Mouse (Mus musculus): ENCODE data around the gene Sfxn3. TPM values are rescaled to one million over a fixed set of nuclear protein-coding genes. Genes with fewer than 3 reads are reported as not detected.

Sfxn3 gene
- polyA plus RNA-seq, 1 experiment: 43.4 TPM

GRCm38 (mm10) chr19:45010646-45011045 lies 36.7 kb upstream of the Sfxn3 start:
- TF ChIP-seq MYOD1 (IDR thresholded peaks at IDR 0.05; ENCODE audit: control insufficient read depth in 1 of 3, insufficient read length in 2 of 3, low read depth in 2 of 3): peak in 1 of 3 experiments; percentile 17
- no peak for TF ChIP-seq POLR2AphosphoS2 (IDR thresholded peaks at IDR 0.05; ENCODE audit: insufficient read length, low read depth)
- Histone ChIP-seq H3K4me2 (ENCODE audit: low read depth) (peak overlapping the region; percentile 34), H3K27me3 (ENCODE audit: control insufficient read depth, insufficient read depth, insufficient read length) (no peaks in the 10 kb centered on the region), H3K36me3 (ENCODE audit: control insufficient read depth, insufficient read depth) (no peaks in the 10 kb centered on the region), H3K79me2 (ENCODE audit: control insufficient read depth, insufficient read depth) (peaks cover 18% of the 10 kb centered on the region), H3ac (ENCODE audit: control insufficient read depth, insufficient read length) (no peak overlapping the region), H3K4me3 (no peak overlapping the region)

DNA sequence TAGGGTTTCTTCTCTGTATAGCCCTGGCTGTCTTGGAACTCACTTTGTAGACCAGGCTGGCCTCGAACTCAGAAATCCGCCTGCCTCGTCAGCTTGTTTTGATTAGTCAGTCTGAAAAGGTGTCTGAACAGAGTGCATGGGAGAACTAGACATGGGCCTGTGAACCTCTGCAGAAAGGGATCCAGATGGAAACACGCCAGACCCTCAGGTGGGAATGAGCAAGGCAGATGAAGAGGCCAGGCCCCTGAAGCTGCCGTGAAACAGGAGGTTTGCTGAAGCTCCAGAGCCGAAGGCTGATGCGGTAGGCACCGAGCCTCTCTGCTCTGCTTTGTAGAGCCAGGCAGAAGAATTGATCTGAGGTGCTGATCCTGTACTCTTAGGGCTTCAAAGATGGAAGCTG lies 35.1 kb upstream of the Sfxn3 start:
- Histone ChIP-seq H3ac (ENCODE audit: control insufficient read depth, insufficient read length) (no peak overlapping the region), H3K79me2 (ENCODE audit: control insufficient read depth, insufficient read depth) (peaks cover 16% of the 10 kb centered on the region), H3K4me3 (no peak overlapping the region), H3K4me2 (ENCODE audit: low read depth) (no peak overlapping the region), H3K36me3 (ENCODE audit: control insufficient read depth, insufficient read depth) (no peaks in the 10 kb centered on the region), H3K27me3 (ENCODE audit: control insufficient read depth, insufficient read depth, insufficient read length) (no peaks in the 10 kb centered on the region)
- TF ChIP-seq REST (IDR thresholded peaks at IDR 0.05; ENCODE audit: insufficient read depth, insufficient read length) (no peak), USF1 (IDR thresholded peaks at IDR 0.05; ENCODE audit: low read depth) (no peak), POLR2AphosphoS2 (IDR thresholded peaks at IDR 0.05; ENCODE audit: insufficient read length, low read depth) (no peak), E2F4 (IDR thresholded peaks at IDR 0.05; ENCODE audit: insufficient read depth) (no peak), SRF (IDR thresholded peaks at IDR 0.05; ENCODE audit: control insufficient read depth, insufficient read length, low read depth) (no peak), MAX (IDR thresholded peaks at IDR 0.05; ENCODE audit: low read depth) (no peak), MYOG (IDR thresholded peaks at IDR 0.05; ENCODE audit: control insufficient read depth in 1 of 3, insufficient read depth in 1 of 3, insufficient read length in 2 of 3, low read depth in 2 of 3) (no peak), MYOD1 (IDR thresholded peaks at IDR 0.05; ENCODE audit: control insufficient read depth in 1 of 3, insufficient read length in 2 of 3, low read depth in 2 of 3) (no peak), POLR2A (IDR thresholded peaks at IDR 0.05; ENCODE audit: insufficient read length, low read depth) (no peak), TCF12 (IDR thresholded peaks at IDR 0.05; ENCODE audit: insufficient read depth, poor library complexity, severe bottlenecking) (no peak), CEBPB (IDR thresholded peaks at IDR 0.05; ENCODE audit: insufficient read depth, poor library complexity, severe bottlenecking) (no peak), TCF3 (IDR thresholded peaks at IDR 0.05; ENCODE audit: insufficient read length, low read depth) (no peak)

DNA sequence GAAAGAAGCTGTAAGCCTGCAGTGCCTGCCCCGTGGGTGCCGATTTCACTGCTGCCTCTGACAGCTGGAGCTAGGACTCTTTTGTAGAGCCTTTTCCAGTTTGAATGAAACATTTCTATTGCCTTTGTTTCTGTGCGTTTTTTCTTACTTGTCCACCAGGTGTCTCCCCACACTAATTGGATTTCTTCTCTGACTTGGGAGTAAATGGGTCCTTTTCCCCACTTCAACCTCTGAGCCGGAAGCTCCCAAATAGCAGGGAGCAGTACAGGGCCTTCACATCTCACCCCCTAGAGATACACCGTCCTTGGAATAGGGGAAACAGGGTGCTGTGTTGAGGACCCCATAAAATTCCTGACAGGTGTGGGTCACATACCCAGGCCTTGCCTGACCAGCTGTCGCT lies 34.7 kb upstream of the Sfxn3 start:
- no peak overlapping the region for H3K4me3 ChIP-seq
- no peak overlapping the region for H3ac ChIP-seq (ENCODE audit: control insufficient read depth, insufficient read length)
- peaks cover 12% of the 10 kb centered on the region for H3K79me2 ChIP-seq (ENCODE audit: control insufficient read depth, insufficient read depth)
- TF ChIP-seq E2F4 (IDR thresholded peaks at IDR 0.05; ENCODE audit: insufficient read depth) (no peak), CEBPB (IDR thresholded peaks at IDR 0.05; ENCODE audit: insufficient read depth, poor library complexity, severe bottlenecking) (no peak), POLR2A (IDR thresholded peaks at IDR 0.05; ENCODE audit: insufficient read length, low read depth) (no peak), TCF12 (IDR thresholded peaks at IDR 0.05; ENCODE audit: insufficient read depth, poor library complexity, severe bottlenecking) (no peak), MYOD1 (IDR thresholded peaks at IDR 0.05; ENCODE audit: control insufficient read depth in 1 of 3, insufficient read length in 2 of 3, low read depth in 2 of 3) (no peak), REST (IDR thresholded peaks at IDR 0.05; ENCODE audit: insufficient read depth, insufficient read length) (no peak), SRF (IDR thresholded peaks at IDR 0.05; ENCODE audit: control insufficient read depth, insufficient read length, low read depth) (no peak), USF1 (IDR thresholded peaks at IDR 0.05; ENCODE audit: low read depth) (no peak), MAX (IDR thresholded peaks at IDR 0.05; ENCODE audit: low read depth) (no peak), TCF3 (IDR thresholded peaks at IDR 0.05; ENCODE audit: insufficient read length, low read depth) (no peak), MYOG (IDR thresholded peaks at IDR 0.05; ENCODE audit: control insufficient read depth in 1 of 3, insufficient read depth in 1 of 3, insufficient read length in 2 of 3, low read depth in 2 of 3) (no peak), POLR2AphosphoS2 (IDR thresholded peaks at IDR 0.05; ENCODE audit: insufficient read length, low read depth) (no peak)
- no peaks in the 10 kb centered on the region for H3K36me3 ChIP-seq (ENCODE audit: control insufficient read depth, insufficient read depth)
- H3K27me3 ChIP-seq (ENCODE audit: control insufficient read depth, insufficient read depth, insufficient read length): no peaks in the 10 kb centered on the region
- H3K4me2 ChIP-seq (ENCODE audit: low read depth): no peak overlapping the region

DNA sequence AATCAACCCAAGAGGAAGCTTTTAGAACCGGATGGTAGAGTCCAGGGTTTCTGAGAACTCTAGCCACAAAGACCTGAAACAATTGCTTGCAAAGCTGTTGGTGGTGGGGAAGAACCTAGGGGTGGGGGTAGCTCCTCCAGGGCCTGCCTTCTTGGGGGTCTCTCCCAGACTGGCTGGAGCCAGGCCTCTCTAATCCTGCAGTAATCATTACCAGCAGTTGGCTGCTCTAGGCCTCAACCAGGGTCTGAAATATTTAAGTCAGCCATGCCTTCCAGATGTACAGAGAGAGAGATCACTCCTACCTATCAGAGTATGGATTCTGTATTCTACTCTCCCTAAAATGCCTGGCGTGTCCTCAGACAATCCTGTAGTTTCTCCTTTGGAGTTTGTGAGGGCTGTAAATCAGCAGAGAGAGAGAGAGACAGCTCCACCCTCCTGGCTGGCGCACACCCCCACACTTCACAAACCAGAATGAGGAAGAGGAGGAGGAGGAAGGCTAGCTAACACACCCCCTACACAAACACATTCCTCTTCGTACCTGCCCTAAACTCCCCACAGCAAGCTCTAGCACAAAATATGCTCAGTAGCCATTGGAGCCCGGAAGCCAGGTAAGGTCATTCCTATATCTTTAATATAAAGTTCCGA lies 33.6 kb upstream of the Sfxn3 start:
- TF ChIP-seq E2F4 (IDR thresholded peaks at IDR 0.05; ENCODE audit: insufficient read depth) (no peak), SRF (IDR thresholded peaks at IDR 0.05; ENCODE audit: control insufficient read depth, insufficient read length, low read depth) (no peak), POLR2AphosphoS2 (IDR thresholded peaks at IDR 0.05; ENCODE audit: insufficient read length, low read depth) (no peak), MYOD1 (IDR thresholded peaks at IDR 0.05; ENCODE audit: control insufficient read depth in 1 of 3, insufficient read length in 2 of 3, low read depth in 2 of 3) (no peak), MYOG (IDR thresholded peaks at IDR 0.05; ENCODE audit: control insufficient read depth in 1 of 3, insufficient read depth in 1 of 3, insufficient read length in 2 of 3, low read depth in 2 of 3) (no peak), TCF3 (IDR thresholded peaks at IDR 0.05; ENCODE audit: insufficient read length, low read depth) (no peak), POLR2A (IDR thresholded peaks at IDR 0.05; ENCODE audit: insufficient read length, low read depth) (no peak), USF1 (IDR thresholded peaks at IDR 0.05; ENCODE audit: low read depth) (no peak)
- no peak overlapping the region for H3K4me2 ChIP-seq (ENCODE audit: low read depth)
- H3K79me2 ChIP-seq (ENCODE audit: control insufficient read depth, insufficient read depth): peaks cover 14% of the 10 kb centered on the region
- H3ac ChIP-seq (ENCODE audit: control insufficient read depth, insufficient read length): no peak overlapping the region
- no peaks in the 10 kb centered on the region for H3K36me3 ChIP-seq (ENCODE audit: control insufficient read depth, insufficient read depth)
- H3K4me3 ChIP-seq: no peak overlapping the region
- no peaks in the 10 kb centered on the region for H3K27me3 ChIP-seq (ENCODE audit: control insufficient read depth, insufficient read depth, insufficient read length)

- no peaks in the 10 kb centered on the region for H3K36me3 ChIP-seq (ENCODE audit: control insufficient read depth, insufficient read depth)
- peak within 1 kb of the TSS; percentile 87 for H3K4me3 ChIP-seq
- H3K79me2 ChIP-seq (ENCODE audit: control insufficient read depth, insufficient read depth): peaks cover 22% of the 10 kb centered on the region
- no peaks in the 10 kb centered on the region for H3K27me3 ChIP-seq (ENCODE audit: control insufficient read depth, insufficient read depth, insufficient read length)
- peak; percentile 55 for TF ChIP-seq USF1 (IDR thresholded peaks at IDR 0.05; ENCODE audit: low read depth)
- no peak for TF ChIP-seq SRF (IDR thresholded peaks at IDR 0.05; ENCODE audit: control insufficient read depth, insufficient read length, low read depth)
- H3ac ChIP-seq (ENCODE audit: control insufficient read depth, insufficient read length): peak within 1 kb of the TSS; percentile 44
- peak within 1 kb of the TSS; percentile 88 for H3K4me2 ChIP-seq (ENCODE audit: low read depth)
These were observed 32.9 kb upstream of the Sfxn3 start, which contains the start of gene Lzts2 for GRCm38 (mm10) chr19:45014335-45014971. TSS of gene Lzts2 (plus strand) at chr19:45014414.
